Mouse (Mus musculus) MEL (cell line): ENCODE measurements around the gene Elk3. TPM values are rescaled to one million over a fixed set of nuclear protein-coding genes. Genes with fewer than 3 reads are reported as not detected.

ENCODE experiments used
- DNase-seq: peaks from one replicate; pipeline ENCODE4 v3.0.0; 2011; ENCODE audit warnings: low read depth, low spot score
- H3K27ac ChIP-seq: 2 replicates; pipeline ENCODE4 v1.5.1; 2012; ENCODE audit warnings: low read depth, mild to moderate bottlenecking, control low read depth, low read length, moderate library complexity; ENCODE audit not compliant: control insufficient read depth
- H3K27me3 ChIP-seq, 2 experiments: fragments of 150-350 bp in 1 of 2; sonication (generic) in 1 of 2; 2 replicates each; pipeline ENCODE4 v1.6.1; 2012; ENCODE audit warnings: low read length in 2 of 2, mild to moderate bottlenecking in 2 of 2, improper control_type of control experiment in 1 of 2, moderate library complexity in 1 of 2; ENCODE audit not compliant: insufficient read depth in 2 of 2, control insufficient read depth in 1 of 2
- H3K36me3 ChIP-seq, 2 experiments: 2 replicates each; pipeline ENCODE4 v1.6.1; 2012 to 2014; ENCODE audit warnings: low read length in 2 of 2, improper control_type of control experiment in 1 of 2, inconsistent platforms in 1 of 2, mild to moderate bottlenecking in 1 of 2; ENCODE audit not compliant: insufficient read depth in 2 of 2, control insufficient read depth in 1 of 2
- H3K4me1 ChIP-seq, 2 experiments: fragments of 150-350 bp in 1 of 2; sonication (generic) in 1 of 2; 2 replicates each; pipeline ENCODE4 v1.6.1; 2012; ENCODE audit warnings: low read length in 2 of 2, improper control_type of control experiment in 1 of 2, mild to moderate bottlenecking in 1 of 2; ENCODE audit not compliant: insufficient read depth in 2 of 2, control insufficient read depth in 1 of 2
- H3K4me3 ChIP-seq, 2 experiments: fragments of 150-350 bp in 1 of 2; sonication (generic) in 1 of 2; 2 replicates each; pipeline ENCODE4 v1.5.1; 2012; ENCODE audit warnings: low read depth in 2 of 2, low read length in 2 of 2, mild to moderate bottlenecking in 2 of 2, moderate library complexity in 2 of 2, control low read depth in 1 of 2, improper control_type of control experiment in 1 of 2; ENCODE audit not compliant: control insufficient read depth in 1 of 2, insufficient read depth in 1 of 2
- H3K79me2 ChIP-seq: 2 replicates; pipeline ENCODE4 v1.6.1; 2012; ENCODE audit warnings: mild to moderate bottlenecking, low read length, moderate library complexity; ENCODE audit not compliant: control insufficient read depth, poor library complexity, insufficient read depth
- H3K9ac ChIP-seq: 2 replicates; pipeline ENCODE4 v1.6.1; 2012; ENCODE audit warnings: low read depth, mild to moderate bottlenecking, control low read depth, low read length, moderate library complexity; ENCODE audit not compliant: control insufficient read depth, poor library complexity, severe bottlenecking
- H3K9me3 ChIP-seq: fragments of 150-350 bp; sonication (generic); replicated peaks from 2 replicates; pipeline ENCODE4 v1.6.1; 2012; ENCODE audit warnings: mild to moderate bottlenecking, low read length, improper control_type of control experiment, moderate library complexity; ENCODE audit not compliant: insufficient read depth
- ETS1 ChIP-seq: IDR thresholded peaks from 2 replicates; pipeline ENCODE4 v1.6.1; 2012; ENCODE audit warnings: low read depth, mild to moderate bottlenecking, inconsistent platforms, low read length, improper control_type of control experiment, moderate library complexity
- GABPA ChIP-seq: IDR thresholded peaks from 2 replicates; pipeline ENCODE4 v1.6.1; 2012; ENCODE audit warnings: low read depth, mild to moderate bottlenecking, inconsistent platforms, low read length, improper control_type of control experiment, moderate library complexity
- HCFC1 ChIP-seq: IDR thresholded peaks from 2 replicates; pipeline ENCODE4 v1.6.1; 2012; ENCODE audit warnings: low read depth, mild to moderate bottlenecking, inconsistent platforms, low read length, improper control_type of control experiment, moderate library complexity
- KAT2A ChIP-seq: conservative IDR thresholded peaks from 2 replicates; pipeline ENCODE4 v1.6.1; 2012; ENCODE audit warnings: low read depth, low read length, improper control_type of control experiment, inconsistent platforms
- MAX ChIP-seq: IDR thresholded peaks from 2 replicates; pipeline ENCODE4 v1.6.1; 2011; ENCODE audit warnings: low read length, improper control_type of control experiment
- MXI1 ChIP-seq: IDR thresholded peaks from 2 replicates; pipeline ENCODE4 v1.6.1; 2011; ENCODE audit warnings: mild to moderate bottlenecking, low read depth, low read length, improper control_type of control experiment
- POLR2A ChIP-seq, 2 experiments: IDR thresholded peaks; 2 replicates each; pipeline ENCODE4 v1.6.1; 2011 to 2012; ENCODE audit warnings: low read length in 2 of 2, mild to moderate bottlenecking in 2 of 2, control low read depth in 1 of 2, improper control_type of control experiment in 1 of 2, low read depth in 1 of 2, moderate library complexity in 1 of 2; ENCODE audit not compliant: control insufficient read depth in 1 of 2, insufficient read depth in 1 of 2, poor library complexity in 1 of 2
- POLR2AphosphoS2 ChIP-seq: IDR thresholded peaks from 2 replicates; pipeline ENCODE4 v1.6.1; 2011; ENCODE audit warnings: low read length, improper control_type of control experiment
- POLR2AphosphoS5 ChIP-seq: IDR thresholded peaks from 2 replicates; pipeline ENCODE4 v1.6.1; 2012; ENCODE audit warnings: low read depth, borderline replicate concordance, mild to moderate bottlenecking, inconsistent platforms, low read length, moderate library complexity, mixed read lengths
- RAD21 ChIP-seq: IDR thresholded peaks from 2 replicates; pipeline ENCODE4 v1.6.1; 2011; ENCODE audit warnings: mild to moderate bottlenecking, low read depth, low read length, improper control_type of control experiment
- RCOR1 ChIP-seq: IDR thresholded peaks from 2 replicates; pipeline ENCODE4 v1.6.1; 2012; ENCODE audit warnings: low read depth, mild to moderate bottlenecking, inconsistent platforms, low read length, improper control_type of control experiment
- TBP ChIP-seq: IDR thresholded peaks from 2 replicates; pipeline ENCODE4 v1.8.0; 2011; ENCODE audit warnings: low read depth, low read length, improper control_type of control experiment
- UBTF ChIP-seq: IDR thresholded peaks from 2 replicates; pipeline ENCODE4 v1.6.1; 2012; ENCODE audit warnings: low read depth, mild to moderate bottlenecking, inconsistent platforms, low read length, improper control_type of control experiment, moderate library complexity, borderline replicate concordance; ENCODE audit not compliant: insufficient read depth
- USF1 ChIP-seq: IDR thresholded peaks from 2 replicates; pipeline ENCODE4 v1.6.1; 2014; ENCODE audit warnings: low read depth, mild to moderate bottlenecking, inconsistent platforms, low read length, improper control_type of control experiment, moderate library complexity
- USF2 ChIP-seq, 2 experiments: IDR thresholded peaks; 2 replicates each; pipeline ENCODE4 v1.6.1; 2011 to 2012; ENCODE audit warnings: improper control_type of control experiment in 2 of 2, low read length in 2 of 2, borderline replicate concordance in 1 of 2, inconsistent platforms in 1 of 2, low read depth in 1 of 2, mild to moderate bottlenecking in 1 of 2; ENCODE audit not compliant: insufficient read depth in 1 of 2
- ZNF384 ChIP-seq: IDR thresholded peaks from 2 replicates; pipeline ENCODE4 v1.6.1; 2012; ENCODE audit warnings: low read depth, mild to moderate bottlenecking, inconsistent platforms, low read length, improper control_type of control experiment
- polyA plus RNA-seq, 2 experiments: library from polyadenylated mRNA; stranded (reverse) in 1 of 2; unstranded in 1 of 2; fragments of >175 nt in 1 of 2; fragments of >200 nt in 1 of 2; gene quantifications; 2 replicates each; pipeline versions ENCODE4 v1.2.1 to v1.2.4; 2012; ENCODE audit warnings: low replicate concordance in 2 of 2, low read depth in 1 of 2; ENCODE audit not compliant: insufficient read length in 2 of 2, insufficient read depth in 1 of 2, missing spikeins in 1 of 2
- total RNA-seq: library from RNA; depleted of rRNA; stranded (reverse); fragments of 300-350 nt; gene quantifications from 2 replicates; pipeline ENCODE4 v1.2.3, GENCODE M21; 2012

Gene Elk3
- total and polyA plus RNA-seq, 3 experiments = 1.0 to 6.3 TPM; not detected in 1

DNA sequence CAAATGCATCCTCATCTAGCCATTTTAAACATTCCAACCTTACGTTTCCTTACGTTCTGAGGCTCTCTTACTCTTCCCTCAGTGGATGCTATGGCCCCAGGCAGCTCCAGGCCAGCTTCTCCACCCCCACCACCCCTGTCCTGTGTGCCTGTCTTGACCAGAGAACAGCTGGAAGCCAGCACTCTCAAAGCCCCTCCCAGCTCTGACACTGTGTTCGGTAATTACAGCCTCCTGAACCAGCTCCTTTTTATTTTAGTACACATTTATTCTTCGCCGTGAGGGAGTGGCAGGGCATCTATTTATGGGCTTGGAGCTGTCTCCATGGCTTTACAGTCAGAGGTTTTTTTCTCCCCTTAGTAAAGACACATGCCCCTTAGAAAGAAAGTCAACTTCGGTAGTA lies 63.0 kb downstream of the Elk3 start:
- Histone ChIP-seq H3K36me3 (peaks cover 0 to 3% of the 10 kb centered on the region in 2 experiments; a peak in 2 of 4 replicates), H3K4me1 (no peaks in the 10 kb centered on the region), H3K9me3 (no peaks in the 10 kb centered on the region), H3K27me3 (no peaks in the 10 kb centered on the region), H3K9ac (no peak overlapping the region), H3K4me3 (no peak overlapping the region), H3K27ac (no peak overlapping the region), H3K79me2 (no peaks in the 10 kb centered on the region)
- TF ChIP-seq KAT2A = no peak
- no peak for TF ChIP-seq TBP
- TF ChIP-seq POLR2AphosphoS2 = no peak
- no peak for TF ChIP-seq UBTF
- TF ChIP-seq ETS1 = no peak
- no peak for TF ChIP-seq POLR2AphosphoS5
- TF ChIP-seq POLR2A (IDR thresholded peaks at IDR 0.05; ENCODE audit: control insufficient read depth in 1 of 2, insufficient read depth in 1 of 2, low read depth in 1 of 2, low read length in 2 of 2, poor library complexity in 1 of 2) = no peak
- TF ChIP-seq MAX = no peak
- TF ChIP-seq RAD21 = no peak
- no peak for TF ChIP-seq HCFC1
- no peak for TF ChIP-seq USF1
- TF ChIP-seq MXI1 = no peak
- no peak for TF ChIP-seq GABPA
- TF ChIP-seq ZNF384 = no peak
- DNase-seq = no peak

DNA sequence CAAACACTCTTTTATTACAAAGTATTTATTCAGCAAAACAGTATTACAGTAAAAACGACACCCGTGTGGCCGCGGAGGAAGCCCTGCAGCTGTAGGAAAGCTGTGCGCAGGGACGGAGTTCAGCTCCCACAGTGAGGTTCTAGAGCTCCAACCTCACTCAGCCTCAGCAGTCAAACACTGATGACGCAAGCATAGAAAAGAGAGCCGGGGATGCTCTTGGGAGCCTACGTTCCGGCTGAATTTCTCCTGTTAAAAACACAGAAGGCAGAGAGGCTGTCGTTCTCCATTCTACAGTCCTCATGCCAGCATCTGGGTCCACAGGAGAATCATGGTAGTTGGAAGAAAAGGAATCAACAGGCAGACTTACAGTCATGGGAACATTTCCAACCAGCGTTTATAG lies 63.5 kb downstream of the Elk3 start:
- TF ChIP-seq USF2 (IDR thresholded peaks at IDR 0.05; ENCODE audit: borderline replicate concordance in 1 of 2, insufficient read depth in 1 of 2, low read depth in 1 of 2, low read length in 2 of 2) (no peak), RCOR1 (no peak)
- DNase-seq = no peak
- H3K4me3 ChIP-seq = no peak overlapping the region
- no peak overlapping the region for H3K27ac ChIP-seq
- H3K9ac ChIP-seq = no peak overlapping the region
- H3K79me2 ChIP-seq = no peaks in the 10 kb centered on the region
- H3K27me3 ChIP-seq = no peaks in the 10 kb centered on the region
- no peaks in the 10 kb centered on the region for H3K4me1 ChIP-seq
- no peaks in the 10 kb centered on the region for H3K9me3 ChIP-seq
- peaks cover 0 to 6% of the 10 kb centered on the region in 2 experiments; a peak in 2 of 4 replicates for H3K36me3 ChIP-seq
